Comparison of ENCODE assay signal across 8 mouse cellular contexts in the genomic region with DNA sequence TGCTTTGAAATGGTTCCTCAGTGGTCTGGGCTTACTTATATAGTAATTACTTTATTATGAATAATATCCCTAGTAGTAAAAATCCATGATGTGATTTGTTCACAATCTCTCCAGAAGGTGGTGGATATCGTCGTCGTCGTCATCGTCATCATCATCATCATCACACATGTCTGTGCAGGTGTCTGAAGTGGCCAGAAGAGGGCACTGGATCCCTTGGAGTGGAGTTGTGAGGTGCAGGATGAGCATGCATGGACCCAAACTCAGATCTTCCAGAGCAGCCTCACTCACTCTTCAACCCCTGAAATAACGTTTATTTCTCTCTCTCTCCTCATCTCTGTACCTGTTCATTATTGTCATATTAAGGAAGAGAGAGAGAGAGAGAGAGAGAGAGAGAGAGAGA. TPM values are rescaled to one million over a fixed set of nuclear protein-coding genes. Genes with fewer than 3 reads are reported as not detected.
DNase-seq lines count a peak whose midpoint lies in the region; ATAC-seq lines count a peak whose summit lies in the region.

No protein-coding gene starts in this region.

- peak; percentile 29 for DNase-seq in kidney, adult 9 months
- DNase-seq in kidney, adult 11 months, result no peak
- DNase-seq in cerebellum, adult 9-10 months, result peak; percentile 16
- DNase-seq in layer of hippocampus, adult 9-11 months, result peak; percentile 22
- DNase-seq in mesoderm, embryonic 11.5 days (ENCODE audit: low read depth, low spot score), result peak; percentile 55
- peak; percentile 23 for DNase-seq in splenic B cell, adult 2 months (ENCODE audit: low read depth, low spot score)
- DNase-seq in gastrocnemius, adult 8-10 months (ENCODE audit: low spot score in 2 of 2), result no peak

- H3K36me3 ChIP-seq in splenic B cell, adult 2 months (ENCODE audit: control insufficient read depth, insufficient read depth, low read length, poor library complexity, severe bottlenecking), result no peaks in the 10 kb centered on the region

- no peaks in the 10 kb centered on the region for H3K27me3 ChIP-seq in splenic B cell, adult 2 months (ENCODE audit: control insufficient read depth, insufficient read depth, low read length, poor library complexity, severe bottlenecking)

- ATAC-seq in frontal cortex, adult (ENCODE audit: low TSS enrichment), result peak; percentile 96

RNA-seq across cellular contexts. Expression of a gene that starts 14.4 kb away (rescaled TPM):
- not detected for total RNA-seq in gastrocnemius, adult 8-10 months (2022)

RNA-seq across cellular contexts. Expression of a gene that starts 40.5 kb away (rescaled TPM):
- 1 to 10 TPM; 2.2 to 3.6 (median 2.6) TPM for total RNA-seq in gastrocnemius, adult 8-10 months (2022)

RNA-seq across cellular contexts. Expression of a gene that starts 58.2 kb away (rescaled TPM):
- 10 to 100 TPM in 3 of 4 experiments, 1 to 10 TPM in 1; 8.9 to 14.2 (median 10.5) TPM for total RNA-seq in gastrocnemius, adult 8-10 months (2022)

Comparison
In these comparisons a context has a peak if more than half of its experiments do, and no peak if none do; other contexts are left out.
1. DNase-seq: peak in kidney, adult 9 months (single experiment), cerebellum, adult 9-10 months (single experiment), layer of hippocampus, adult 9-11 months (single experiment), mesoderm, embryonic 11.5 days (single experiment) and splenic B cell, adult 2 months (single experiment); none in kidney, adult 11 months (single experiment) and gastrocnemius, adult 8-10 months (0 of 2).